Mouse (Mus musculus) G1E-ER4 (cell line): Measurements from ENCODE around the gene St13. TPM values are rescaled to one million over a fixed set of nuclear protein-coding genes. Genes with fewer than 3 reads are reported as not detected.

Experiments
- GATA1 ChIP-seq: IDR thresholded peaks from one replicate; pipeline ENCODE4 v1.8.0; 2012; ENCODE audit warnings: low read length, inconsistent platforms
- polyA plus RNA-seq: library from polyadenylated mRNA; stranded (reverse); fragments of >175 nt; gene quantifications from 2 replicates; pipeline ENCODE4 v1.2.3, GENCODE M21; 2012

The St13 gene
- polyA plus RNA-seq, 1 experiment: 387 TPM

GRCm38 (mm10) chr15:81378845-81379244 is 21.0 kb downstream of the St13 start:
- TF ChIP-seq GATA1: no peak

- no peak for TF ChIP-seq GATA1
Observed at GRCm38 (mm10) chr15:81374621-81375020, 25.3 kb downstream of the St13 start.

- TF ChIP-seq GATA1: no peak
Observed at GRCm38 (mm10) chr15:81370356-81370755, 29.5 kb downstream of the St13 start.

- no peak for TF ChIP-seq GATA1
Observed at GRCm38 (mm10) chr15:81368601-81369000, 31.3 kb downstream of the St13 start.

GRCm38 (mm10) chr15:81366241-81366640 is 33.6 kb downstream of the St13 start:
- no peak for TF ChIP-seq GATA1

- TF ChIP-seq GATA1: no peak
Observed at GRCm38 (mm10) chr15:81365246-81365645, 34.6 kb downstream of the St13 start.

GRCm38 (mm10) chr15:81364271-81364670 is 35.6 kb downstream of the St13 start:
- no peak for TF ChIP-seq GATA1

- no peak for TF ChIP-seq GATA1
Observed at GRCm38 (mm10) chr15:81362501-81362900, 37.4 kb downstream of the St13 start.

- no peak for TF ChIP-seq GATA1
Observed at GRCm38 (mm10) chr15:81361417-81362015, 38.4 kb downstream of the St13 start.

- no peak for TF ChIP-seq GATA1
Observed at GRCm38 (mm10) chr15:81361022-81361404, 38.9 kb downstream of the St13 start.

GRCm38 (mm10) chr15:81360345-81361021 is 39.4 kb downstream of the St13 start, which contains the start of gene Slc25a17:
TSS of gene Slc25a17 (minus strand) at chr15:81360812.
- TF ChIP-seq GATA1: no peak

GRCm38 (mm10) chr15:81359421-81359820 is 40.5 kb downstream of the St13 start:
- TF ChIP-seq GATA1: no peak

- TF ChIP-seq GATA1: no peak
Observed at GRCm38 (mm10) chr15:81358943-81359342, 40.9 kb downstream of the St13 start.

- TF ChIP-seq GATA1: no peak
Observed at GRCm38 (mm10) chr15:81356946-81357345, 42.9 kb downstream of the St13 start.

GRCm38 (mm10) chr15:81355146-81355761 is 44.6 kb downstream of the St13 start:
- TF ChIP-seq GATA1: no peak

GRCm38 (mm10) chr15:81352638-81353037 is 47.2 kb downstream of the St13 start:
- no peak for TF ChIP-seq GATA1

- no peak for TF ChIP-seq GATA1
Observed at GRCm38 (mm10) chr15:81350401-81350800, 49.5 kb downstream of the St13 start.
